Mouse (Mus musculus): ENCODE measurements around the gene Tmem107. TPM values are rescaled to one million over a fixed set of nuclear protein-coding genes. Genes with fewer than 3 reads are reported as not detected.

Tmem107 gene
- total RNA-seq (2021): 1 to 10 TPM; 5.8 to 7.8 TPM

GRCm38 (mm10) chr11:69070590-69071222, at the start of gene Tmem107:
Gene Tmem107 (plus strand): TSS chr11:69070806.
- intact Hi-C loops (cut with DNase I): loop anchor here (5.0 kb wide), 1 partner anchor 177 kb away; no protein-coding TSS in a partner anchor
- DNase-seq: peak; percentile 95 to 96

GRCm38 (mm10) chr11:69026562-69026961, 44.0 kb upstream of the Tmem107 start:
- intact Hi-C loops (cut with DNase I): no loop called here
- no peak for DNase-seq

GRCm38 (mm10) chr11:69028805-69029204, 41.8 kb upstream of the Tmem107 start:
- intact Hi-C loops (cut with DNase I): no loop called here
- no peak for DNase-seq

GRCm38 (mm10) chr11:69033552-69033951, 37.1 kb upstream of the Tmem107 start:
- intact Hi-C loops (cut with DNase I): no loop called here
- no peak for DNase-seq

GRCm38 (mm10) chr11:69034585-69034984, 36.0 kb upstream of the Tmem107 start:
- no peak for DNase-seq
- intact Hi-C loops (cut with DNase I): no loop called here

GRCm38 (mm10) chr11:69035411-69035810, 35.2 kb upstream of the Tmem107 start:
- DNase-seq: no peak
- intact Hi-C loops (cut with DNase I): loop anchor here (5.0 kb wide), 1 partner anchor 68 kb away; the partner anchor contains the start of gene Slc25a35

GRCm38 (mm10) chr11:69035849-69036248, 34.8 kb upstream of the Tmem107 start:
- intact Hi-C loops (cut with DNase I): loop anchor here (1.0 to 5.0 kb wide), 3 partner anchors 20 to 129 kb away; partner anchors contain the start of gene Slc25a35
- peak; percentile 92 for DNase-seq

GRCm38 (mm10) chr11:69036486-69037230, 33.9 kb upstream of the Tmem107 start:
- peak; percentile 88 to 91 for DNase-seq
- intact Hi-C loops (cut with DNase I): loop anchor here (1.0 to 5.0 kb wide), 3 partner anchors 20 to 130 kb away; partner anchors contain the start of gene Slc25a35

- intact Hi-C loops (cut with DNase I): loop anchor here (2.0 to 5.0 kb wide), 2 partner anchors 70 to 131 kb away; partner anchors contain the start of gene Slc25a35
- DNase-seq: peak; percentile 88 to 91
Measured at GRCm38 (mm10) chr11:69037231-69038061, 33.2 kb upstream of the Tmem107 start.

- intact Hi-C loops (cut with DNase I): loop anchor here (5.0 kb wide), 1 partner anchor 71 kb away; the partner anchor contains the start of gene Slc25a35
- DNase-seq: peak; percentile 8 to 23
Measured at GRCm38 (mm10) chr11:69038173-69038572, 32.4 kb upstream of the Tmem107 start.

GRCm38 (mm10) chr11:69045531-69046394, 24.8 kb upstream of the Tmem107 start, which contains the start of gene Aurkb:
Gene Aurkb (plus strand): TSS chr11:69045647.
- intact Hi-C loops (cut with DNase I): no loop called here

GRCm38 (mm10) chr11:69046395-69046774, 24.2 kb upstream of the Tmem107 start:
- intact Hi-C loops (cut with DNase I): no loop called here
- no peak for DNase-seq

More at GRCm38 (mm10) chr11:69045531-69046394, 24.8 kb upstream of the Tmem107 start, which contains the start of gene Aurkb:
- DNase-seq: peak; percentile 89 to 91

GRCm38 (mm10) chr11:69047592-69047991, 23.0 kb upstream of the Tmem107 start:
- DNase-seq: no peak
- intact Hi-C loops (cut with DNase I): no loop called here

- intact Hi-C loops (cut with DNase I): no loop called here
Measured at GRCm38 (mm10) chr11:69048151-69048550, 22.5 kb upstream of the Tmem107 start.

GRCm38 (mm10) chr11:69050748-69051147, 19.9 kb upstream of the Tmem107 start:
- intact Hi-C loops (cut with DNase I): no loop called here
- DNase-seq: no peak

More at GRCm38 (mm10) chr11:69048151-69048550, 22.5 kb upstream of the Tmem107 start:
- no peak for DNase-seq

GRCm38 (mm10) chr11:69051771-69052170, 18.8 kb upstream of the Tmem107 start:
- DNase-seq: no peak
- intact Hi-C loops (cut with DNase I): no loop called here

- intact Hi-C loops (cut with DNase I): no loop called here
- DNase-seq: no peak
Measured at GRCm38 (mm10) chr11:69052824-69053421, 17.7 kb upstream of the Tmem107 start.

- DNase-seq: no peak
- intact Hi-C loops (cut with DNase I): no loop called here
Measured at GRCm38 (mm10) chr11:69053848-69054247, 16.8 kb upstream of the Tmem107 start.

GRCm38 (mm10) chr11:69058265-69058664, 12.3 kb upstream of the Tmem107 start:
- intact Hi-C loops (cut with DNase I): no loop called here

More at GRCm38 (mm10) chr11:69058265-69058664, 12.3 kb upstream of the Tmem107 start:
- DNase-seq: no peak

All from heart, postnatal 10 days (tissue).